Mouse (Mus musculus) inflammation-experienced regulatory T-cells, adult 6 months (primary cell): ENCODE measurements around the gene Rnf187. TPM values are rescaled to one million over a fixed set of nuclear protein-coding genes. Genes with fewer than 3 reads are reported as not detected.

Experiments
- ATAC-seq: one replicate; pipeline ENCODE4 v1.8.0; 2017
- polyA plus RNA-seq, 3 experiments: library from polyadenylated mRNA; unstranded; fragments of 100-300 nt; shearing (Covaris generic); gene quantifications; one replicate each; pipeline ENCODE4 v1.2.1; 2017

Rnf187 gene
- polyA plus RNA-seq, 3 experiments from 2014 or later = 12.8 to 24.5 (median 15.7) TPM

DNA sequence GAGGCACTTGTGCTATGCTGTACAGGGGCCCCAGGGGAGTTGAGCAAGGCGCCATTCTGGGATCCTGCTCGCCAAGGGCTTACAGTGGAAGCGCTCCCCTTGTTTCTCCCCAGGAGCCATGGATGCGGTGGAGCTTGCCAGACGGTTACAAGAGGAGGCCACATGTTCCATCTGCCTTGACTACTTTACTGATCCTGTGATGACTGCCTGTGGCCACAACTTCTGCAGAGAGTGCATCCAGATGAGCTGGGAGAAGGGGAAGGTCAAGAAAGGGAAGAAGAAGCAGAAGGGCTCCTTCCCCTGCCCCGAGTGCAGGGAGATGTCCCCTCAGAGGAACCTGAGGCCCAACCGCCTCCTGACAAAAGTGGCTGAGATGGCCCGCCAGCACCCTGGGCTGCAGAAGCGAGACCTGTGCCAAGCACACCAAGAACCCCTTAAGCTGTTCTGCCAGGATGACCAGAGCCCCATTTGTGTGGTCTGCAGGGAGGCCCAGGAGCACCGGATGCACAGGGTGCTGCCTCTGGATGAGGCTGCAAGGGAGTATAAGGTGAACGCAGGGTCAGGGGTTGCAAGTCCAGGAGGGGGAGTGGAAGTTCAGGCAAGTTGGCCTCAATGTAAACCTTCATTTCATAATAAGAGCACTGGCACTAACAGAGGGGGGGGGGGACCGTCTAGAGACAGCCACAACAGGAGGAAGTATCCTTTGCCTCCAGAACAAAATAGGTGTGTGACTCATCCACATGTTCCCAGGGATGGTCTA lies 26.5 kb upstream of the Rnf187 start:
- no peak for ATAC-seq

DNA sequence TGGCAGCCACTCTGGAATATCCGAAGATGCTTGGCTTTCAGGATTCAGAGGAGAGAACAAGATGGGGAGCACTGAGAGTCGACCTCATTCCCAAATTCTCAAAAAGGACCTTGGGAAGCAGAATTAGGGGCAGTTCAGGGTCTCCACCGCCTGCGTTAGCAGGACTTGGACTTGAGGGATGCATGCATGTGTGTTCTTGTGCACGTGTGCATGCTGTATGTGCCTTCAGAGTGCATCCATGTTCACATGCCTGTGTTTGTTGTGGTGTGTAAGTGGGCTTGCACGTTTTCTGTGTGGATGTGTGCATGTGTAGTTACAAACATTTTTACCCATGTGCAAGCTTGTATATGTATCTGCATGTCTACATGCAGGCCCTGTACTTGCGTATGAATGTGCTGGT lies 25.5 kb upstream of the Rnf187 start:
- no peak for ATAC-seq

- no peak for ATAC-seq
These were observed 24.8 kb upstream of the Rnf187 start for GRCm38 (mm10) chr11:58963543-58963942.

- ATAC-seq = no peak
These were observed 22.9 kb upstream of the Rnf187 start for GRCm38 (mm10) chr11:58961364-58962177.

DNA sequence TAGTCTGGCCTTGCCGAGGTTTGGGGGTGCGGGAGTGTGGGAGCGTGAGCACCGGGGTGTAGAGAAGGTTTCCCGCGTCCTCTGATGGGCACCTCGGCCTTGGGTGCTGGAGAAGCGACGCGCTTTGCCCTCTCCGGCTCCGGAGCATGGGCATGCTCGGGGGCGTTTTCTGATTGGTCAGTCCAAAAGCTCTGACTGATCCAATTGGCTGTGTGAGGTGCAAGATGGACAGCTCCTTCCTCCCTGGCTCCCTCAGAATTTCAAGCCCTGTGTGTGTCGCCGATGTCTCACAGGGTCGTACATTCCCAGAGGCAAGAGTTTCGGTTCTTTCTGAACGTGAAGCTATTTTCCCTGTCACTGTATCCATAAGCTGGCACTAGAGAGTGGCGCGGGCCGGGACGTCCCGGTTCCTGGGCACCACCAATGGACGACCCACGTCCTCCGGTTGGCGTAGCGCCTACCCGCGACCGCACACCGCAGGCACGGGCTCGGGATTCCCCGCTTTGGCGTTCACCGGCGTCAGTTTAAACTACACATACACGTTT lies 21.3 kb upstream of the Rnf187 start:
- ATAC-seq = peak; percentile 90

DNA sequence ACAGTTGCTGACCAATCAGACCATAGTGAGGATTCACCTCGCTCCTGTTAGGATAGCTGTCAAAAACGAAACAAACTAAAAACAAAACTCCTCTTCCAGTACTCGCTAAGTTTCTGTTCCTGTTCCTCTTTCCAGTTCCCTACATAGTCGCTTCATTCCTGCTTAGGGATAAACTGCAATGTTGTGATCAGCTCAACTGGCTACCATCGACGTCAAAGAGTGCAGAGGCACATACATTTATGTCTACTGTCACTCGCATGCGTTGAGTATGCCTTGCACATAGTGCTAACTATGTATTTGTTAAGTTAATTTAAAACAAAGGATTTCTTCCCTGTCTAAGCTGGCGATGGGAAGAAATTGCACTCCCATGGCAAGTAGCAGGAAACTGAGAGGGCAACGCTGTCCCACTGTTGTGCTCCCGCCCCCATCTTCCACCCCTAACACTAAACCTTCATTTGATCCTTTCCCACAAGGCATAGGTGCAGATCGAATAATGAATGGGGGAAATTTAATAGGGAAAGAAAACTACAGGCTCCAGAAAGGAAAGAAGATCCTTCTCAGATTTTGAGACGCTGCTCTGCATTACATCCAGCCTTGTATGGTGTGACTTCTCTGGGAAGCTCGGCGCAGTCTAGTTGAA lies 20.6 kb upstream of the Rnf187 start:
- no peak for ATAC-seq

- no peak for ATAC-seq
These were observed 19.8 kb upstream of the Rnf187 start for GRCm38 (mm10) chr11:58958536-58958935.

DNA sequence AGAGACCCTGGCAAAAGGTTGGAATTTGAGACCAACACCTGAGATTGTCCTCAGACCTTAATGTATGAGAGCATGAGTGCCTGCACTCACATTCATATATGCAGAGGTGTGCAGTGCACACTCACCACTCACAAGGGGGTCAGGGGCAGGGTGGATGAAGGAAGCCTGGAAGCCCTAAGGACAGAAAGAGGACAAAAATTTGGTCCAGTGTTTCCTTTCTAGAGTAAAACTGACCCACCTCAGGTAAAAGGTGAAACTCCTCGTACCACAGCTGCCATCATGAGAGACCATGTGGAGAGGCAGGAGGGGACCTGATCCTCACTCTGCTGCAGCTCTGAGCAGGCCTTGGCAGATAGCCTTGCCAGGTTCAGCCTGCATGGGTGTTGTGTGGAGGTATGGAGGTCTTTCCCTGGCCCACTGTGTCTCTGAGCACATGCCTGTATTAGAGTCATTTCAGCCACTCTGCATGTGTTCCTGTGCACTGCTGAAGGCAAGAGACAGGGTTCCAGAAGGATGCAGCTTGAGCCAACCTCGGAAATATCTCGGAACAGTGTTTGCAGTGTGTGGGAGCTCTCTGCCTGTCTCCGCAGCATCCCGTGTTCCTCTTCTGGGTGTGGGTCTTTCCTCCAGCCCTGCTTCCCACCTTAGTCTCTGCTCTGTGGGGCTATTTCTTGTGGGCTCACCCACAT lies 18.7 kb upstream of the Rnf187 start:
- ATAC-seq = no peak

GRCm38 (mm10) chr11:58955868-58956257 lies 17.1 kb upstream of the Rnf187 start:
- ATAC-seq = no peak

- peak; percentile 9 for ATAC-seq
These were observed 16.6 kb upstream of the Rnf187 start for GRCm38 (mm10) chr11:58955143-58955867.

DNA sequence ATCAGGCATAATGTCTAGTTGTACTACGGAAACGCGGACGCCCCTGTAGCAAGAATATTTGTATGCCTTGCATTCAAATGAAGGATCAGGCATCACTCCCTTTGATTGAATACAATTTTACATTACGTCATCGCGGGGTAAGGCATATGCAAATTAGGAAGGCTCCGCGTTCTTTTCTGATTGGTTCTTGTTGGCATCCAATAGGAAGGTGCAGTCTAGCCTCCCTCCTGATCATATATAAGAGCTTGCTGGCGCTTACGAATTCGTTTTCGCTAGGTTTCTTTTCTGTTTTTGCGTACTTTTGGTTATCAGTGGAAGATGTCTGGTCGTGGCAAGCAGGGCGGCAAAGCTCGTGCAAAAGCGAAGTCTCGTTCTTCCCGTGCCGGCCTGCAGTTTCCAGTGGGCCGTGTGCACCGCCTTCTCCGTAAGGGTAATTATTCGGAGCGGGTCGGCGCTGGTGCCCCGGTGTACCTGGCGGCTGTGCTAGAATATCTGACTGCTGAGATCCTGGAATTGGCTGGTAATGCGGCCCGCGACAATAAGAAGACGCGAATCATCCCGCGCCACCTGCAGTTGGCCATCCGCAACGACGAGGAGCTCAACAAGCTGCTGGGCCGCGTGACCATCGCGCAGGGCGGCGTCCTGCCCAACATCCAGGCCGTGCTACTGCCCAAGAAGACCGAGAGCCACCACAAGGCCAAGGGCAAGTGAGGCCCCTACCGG lies 15.9 kb upstream of the Rnf187 start, which contains the start of the genes Hist3h2a and Trim17:
TSS of gene Hist3h2a (plus strand) at position 266 of the 723 bp plus-strand sequence.
TSS of gene Trim17 (plus strand) at position 266 of the 723 bp plus-strand sequence.
- peak; percentile 95 for ATAC-seq

DNA sequence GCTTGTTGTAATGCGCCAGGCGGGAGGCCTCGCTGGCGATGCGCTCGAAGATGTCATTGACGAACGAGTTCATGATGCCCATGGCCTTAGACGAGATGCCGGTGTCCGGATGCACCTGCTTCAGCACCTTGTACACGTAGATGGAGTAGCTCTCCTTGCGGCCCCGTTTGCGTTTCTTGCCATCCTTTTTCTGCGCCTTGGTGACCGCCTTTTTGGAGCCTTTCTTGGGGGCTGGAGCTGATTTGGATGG lies 15.4 kb upstream of the Rnf187 start:
- peak; percentile 33 for ATAC-seq

GRCm38 (mm10) chr11:58953351-58954169 lies 14.8 kb upstream of the Rnf187 start:
- ATAC-seq = no peak

- no peak for ATAC-seq
These were observed 12.5 kb upstream of the Rnf187 start for GRCm38 (mm10) chr11:58951210-58951609.

DNA sequence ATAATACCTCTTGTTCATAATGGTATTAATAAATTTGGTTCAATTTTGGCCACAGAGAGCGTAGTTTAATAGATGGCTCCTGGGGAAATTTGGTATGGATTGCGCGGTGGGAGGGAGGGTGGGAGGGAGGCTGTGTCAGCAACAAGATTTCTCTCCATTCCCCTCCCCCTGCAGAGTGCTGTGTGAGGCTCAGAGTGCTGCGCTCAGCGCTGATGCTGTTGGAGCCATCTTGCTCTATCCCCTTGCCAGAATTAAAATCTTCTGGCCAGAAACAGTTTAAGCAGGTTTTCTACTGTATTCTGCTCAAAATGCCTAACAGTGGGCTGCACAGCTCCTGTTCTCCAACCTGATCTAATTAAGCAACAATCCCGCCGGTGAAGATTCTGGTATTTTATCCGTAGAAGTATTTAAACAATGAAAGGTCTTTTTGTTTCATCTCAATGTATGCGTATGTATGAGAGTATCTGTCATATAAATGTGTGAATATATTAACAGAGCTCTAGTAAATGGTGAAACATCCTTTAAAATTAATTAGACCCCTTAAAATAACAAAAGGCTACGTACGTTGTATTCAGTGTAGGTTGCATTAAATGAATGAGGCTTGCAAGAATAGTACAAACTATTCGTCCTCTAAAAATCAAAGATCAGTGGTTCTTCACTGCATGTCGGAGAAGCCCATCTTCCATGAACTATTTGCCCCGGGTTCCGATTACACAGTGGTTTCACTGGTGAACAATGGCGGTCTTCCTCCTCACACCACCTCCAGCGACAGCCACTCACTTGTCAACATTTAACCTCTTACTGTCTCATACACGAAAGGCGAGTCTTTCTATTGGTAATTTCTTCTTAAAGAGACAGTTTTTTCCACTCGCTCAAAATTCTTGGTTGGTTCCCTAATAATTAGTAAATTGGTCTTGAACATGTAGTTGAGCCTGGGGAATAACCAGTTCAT lies 11.0 kb upstream of the Rnf187 start:
- no peak for ATAC-seq

- peak; percentile 92 for ATAC-seq
These were observed 10.1 kb upstream of the Rnf187 start, which contains the start of gene Hist3h2ba for GRCm38 (mm10) chr11:58948542-58949479. TSS of gene Hist3h2ba (plus strand) at chr11:58948920.

DNA sequence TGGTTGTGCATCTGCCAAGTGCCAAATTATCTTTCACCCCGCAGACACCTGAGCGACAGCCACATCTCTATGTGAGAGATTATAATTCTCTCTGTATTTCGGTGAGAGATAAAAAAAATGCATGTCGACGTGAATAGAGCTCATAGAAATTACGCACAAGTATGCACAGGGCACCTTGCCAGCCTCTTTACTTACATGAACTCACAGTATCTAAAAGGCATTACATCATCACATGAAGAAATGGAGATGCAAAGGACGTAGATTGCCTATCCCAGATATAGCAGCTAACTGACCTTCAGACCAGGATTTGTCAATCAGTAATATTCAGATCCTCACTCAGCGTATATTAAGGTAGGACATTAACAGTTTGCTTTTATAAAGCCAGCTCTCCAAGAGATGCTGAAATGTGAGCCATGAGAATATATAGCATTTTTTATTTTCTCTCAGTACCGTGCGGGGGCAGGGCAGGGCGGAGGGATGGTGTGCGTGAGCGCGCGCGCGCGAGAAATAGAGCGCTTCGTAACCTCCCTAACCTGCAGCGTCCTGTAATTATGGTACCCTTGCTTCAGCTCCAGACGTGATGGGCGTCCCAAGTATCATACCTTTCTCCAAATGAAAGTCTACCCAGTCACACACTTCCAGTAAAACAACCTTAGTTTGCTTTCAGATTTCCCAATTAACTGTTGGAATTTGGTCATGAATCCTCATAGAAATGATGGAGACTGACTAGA lies 9.2 kb upstream of the Rnf187 start:
- ATAC-seq = peak; percentile 27
